Mouse (Mus musculus) liver, postnatal 0 days (tissue): ENCODE data around the gene Ano2.

Source experiments
- CTCF ChIP-seq: sonication (generic); IDR thresholded peaks from 2 replicates; pipeline ENCODE4 v1.5.1; 2016; ENCODE audit warnings: antibody characterized with exemption, low read depth
- EP300 ChIP-seq: IDR thresholded peaks from 2 replicates; pipeline ENCODE4 v1.6.1; 2016; ENCODE audit warnings: antibody characterized with exemption, low read depth, mild to moderate bottlenecking

DNA sequence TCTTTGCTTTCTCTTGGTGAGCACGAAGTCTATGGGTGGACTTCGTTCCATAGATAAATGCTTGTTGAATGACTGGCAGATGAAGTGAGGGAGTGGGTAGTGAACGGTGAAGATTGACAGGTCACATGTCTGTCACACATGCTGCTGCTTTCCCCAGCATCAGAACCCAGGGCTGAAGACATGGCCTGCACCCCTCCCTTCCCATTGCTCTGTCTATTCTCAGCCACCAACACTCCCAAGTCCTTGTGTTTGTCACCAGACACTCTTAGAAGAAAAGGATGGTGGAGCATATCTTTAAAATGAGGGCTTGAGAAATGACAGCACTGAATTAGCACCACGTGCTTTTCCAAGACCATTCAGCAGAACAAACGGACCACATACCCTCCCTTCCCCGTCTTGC lies 316.4 kb downstream of the Ano2 start:
- no peak for TF ChIP-seq CTCF
- no peak for TF ChIP-seq EP300
